ENCODE assay signal across 9 mouse cellular contexts in genomic region chr11:87568255-87568953, GRCm38 (mm10). TPM values are rescaled to one million over a fixed set of nuclear protein-coding genes. Genes with fewer than 3 reads are reported as not detected.
DNase-seq lines count a peak whose midpoint lies in the region; ATAC-seq and TF ChIP-seq lines count a peak whose summit lies in the region.
"Had no signal": no experiment of that assay in that cellular context is flagged by ENCODE, and none has a peak within 500 bp of the region (broad histone marks: within the 10 kb centered on the region; RNA-seq: fewer than 3 reads in every experiment).

Gene Sept4 (plus strand): TSS chr11:87568903.

- peaks cover 6% of the 10 kb centered on the region; the same call in 1 of the 2 replicates for H3K4me1 ChIP-seq in lung, adult 2 months (ENCODE audit: control insufficient read depth, insufficient read depth, low read length)
- no peaks in the 10 kb centered on the region for H3K4me1 ChIP-seq in forebrain, embryonic 16.5 days (replicated peaks; ENCODE audit: control insufficient read depth, insufficient read depth, low read length)
- H3K4me1 ChIP-seq in limb, embryonic 15.5 days, result peaks cover 3% of the 10 kb centered on the region; the same call in 1 of the 2 replicates

- H3K9ac ChIP-seq in forebrain, embryonic 16.5 days (replicated peaks; ENCODE audit: low read depth, low read length), result no peak within 1 kb of the TSS
- H3K9ac ChIP-seq in limb, embryonic 15.5 days, result no peak within 1 kb of the TSS

- no peak within 1 kb of the TSS for H3K27ac ChIP-seq in forebrain, embryonic 16.5 days (ENCODE audit: low read length)
- no peak within 1 kb of the TSS for H3K27ac ChIP-seq in limb, embryonic 15.5 days

- no peak within 1 kb of the TSS for H3K4me3 ChIP-seq in lung, adult 2 months (replicated peaks; ENCODE audit: extremely low read depth, low read depth, low read length)
- no peak within 1 kb of the TSS for H3K4me3 ChIP-seq in forebrain, embryonic 16.5 days (replicated peaks; ENCODE audit: low read length)
- H3K4me3 ChIP-seq in limb, embryonic 15.5 days, result no peak within 1 kb of the TSS
- H3K4me3 ChIP-seq: myocyte had no signal

- DNase-seq in lung, adult 2 months, result no peak
- no peak for DNase-seq in lung, postnatal 14 days
- no peak for DNase-seq in heart, postnatal 4 days
- DNase-seq in ovary, postnatal 14 days (ENCODE audit: low spot score), result no peak
- DNase-seq in right cerebral cortex, adult 18-20 months, result no peak
- DNase-seq in kidney, adult 18-20 months, result no peak

- TF ChIP-seq POLR2A in lung, adult 2 months (IDR thresholded peaks at IDR 0.05; ENCODE audit: borderline replicate concordance, extremely low read depth, low read depth, low read length), result no peak

- H3K9me3 ChIP-seq in forebrain, embryonic 16.5 days (ENCODE audit: control insufficient read depth, low read length), result no peaks in the 10 kb centered on the region
- no peaks in the 10 kb centered on the region for H3K9me3 ChIP-seq in limb, embryonic 15.5 days

- 76% methylated on average over 7 of the region's 7 CpGs for WGBS in lung, adult 2 months
- 83% methylated on average over 7 of the region's 7 CpGs for WGBS in forebrain, embryonic 16.5 days
- 80% methylated on average over 7 of the region's 7 CpGs for WGBS in limb, embryonic 15.5 days

- TF ChIP-seq CTCF in lung, adult 2 months (IDR thresholded peaks at IDR 0.05; ENCODE audit: insufficient read depth, low read length), result no peak

- no peak within 1 kb of the TSS for H3K4me2 ChIP-seq in forebrain, embryonic 16.5 days (ENCODE audit: low read length)
- H3K4me2 ChIP-seq in limb, embryonic 15.5 days, result no peak within 1 kb of the TSS

- no peaks in the 10 kb centered on the region for H3K27me3 ChIP-seq in forebrain, embryonic 16.5 days (replicated peaks; ENCODE audit: control insufficient read depth, insufficient read depth, low read length)
- no peaks in the 10 kb centered on the region for H3K27me3 ChIP-seq in limb, embryonic 15.5 days

- H3K36me3 ChIP-seq in forebrain, embryonic 16.5 days (ENCODE audit: control insufficient read depth, insufficient read depth), result no peaks in the 10 kb centered on the region
- H3K36me3 ChIP-seq in limb, embryonic 15.5 days, result no peaks in the 10 kb centered on the region

- ATAC-seq in forebrain, embryonic 16.5 days, result no peak
- no peak for ATAC-seq in limb, embryonic 15.5 days (ENCODE audit: insufficient number of reproducible peaks, low FRiP score, low TSS enrichment, low read depth)

RNA-seq across cellular contexts. Expression of gene Sept4, which starts in this region (rescaled TPM):
- 149 and 238 TPM in 2 replicates for polyA plus RNA-seq in lung, adult 2 months (2012; rRNA removed)
- polyA plus RNA-seq in forebrain, embryonic 16.5 days (2015; fragmentation: Nextera tagmentation; extraction: Ambion mirVana), result 21.9 and 22.9 TPM in 2 replicates
- total RNA-seq in heart, postnatal 4 days (2021), result 10 to 100 TPM; 65.4 to 68.6 TPM
- 25.5 and 46.6 TPM in 2 replicates for polyA plus RNA-seq in limb, embryonic 15.5 days (2015; fragmentation: Nextera tagmentation; extraction: Ambion mirVana)
